13 mouse cellular contexts compared by ENCODE assay signal in genomic region chr13:94398568-94399374, GRCm38 (mm10). TPM values are rescaled to one million over a fixed set of nuclear protein-coding genes. Genes with fewer than 3 reads are reported as not detected.
A peak's percentile ranks its signal among the peaks of the same experiment; 100 is the strongest.
DNase-seq lines count a peak whose midpoint lies in the region; ATAC-seq and TF ChIP-seq lines count a peak whose summit lies in the region.
"Had no signal": no experiment of that assay in that cellular context is flagged by ENCODE, and none has a peak within 500 bp of the region (broad histone marks: within the 10 kb centered on the region; RNA-seq: fewer than 3 reads in every experiment).

No protein-coding gene starts in this region.

- peak; percentile 21 for DNase-seq in forebrain, embryonic 14.5 days (ENCODE audit: low spot score)
- no peak for DNase-seq in forebrain, embryonic 10.5 days (ENCODE audit: extremely low spot score, low spot score)
- peak; percentile 43 for DNase-seq in kidney, adult 2 months
- DNase-seq in retina, embryonic 14.5 days (ENCODE audit: low spot score), result peak; percentile 17
- DNase-seq in retina, postnatal 1 day, result no peak
- no peak for DNase-seq in thymus, postnatal 0 days (ENCODE audit: low spot score)
- DNase-seq: cerebellum, adult 11 months; kidney, adult 11 months; lung, postnatal 14 days; thymus, adult 2 months had no signal

- no peak overlapping the region for H3K9ac ChIP-seq in forebrain, embryonic 14.5 days (ENCODE audit: low read length)
- H3K9ac ChIP-seq in kidney, embryonic 16.5 days (replicated peaks; ENCODE audit: low read length), result no peak overlapping the region
- H3K9ac ChIP-seq: limb, embryonic 15.5 days had no signal

- H3K27ac ChIP-seq in forebrain, embryonic 14.5 days (ENCODE audit: low read depth, low read length), result no peak overlapping the region
- no peak overlapping the region for H3K27ac ChIP-seq in forebrain, embryonic 10.5 days
- H3K27ac ChIP-seq in kidney, adult 2 months (ENCODE audit: insufficient read depth, low read depth, low read length), result no peak overlapping the region
- H3K27ac ChIP-seq in kidney, embryonic 16.5 days (ENCODE audit: low read length), result no peak overlapping the region
- H3K27ac ChIP-seq: limb, embryonic 15.5 days had no signal

- TF ChIP-seq CTCF in kidney, adult 2 months (conservative IDR thresholded peaks at IDR 0.05; ENCODE audit: insufficient read depth, insufficient read length, low read depth, low read length), result no peak

- H3K36me3 ChIP-seq in forebrain, embryonic 14.5 days (ENCODE audit: control insufficient read depth, insufficient read depth, low read length), result peaks cover 4% of the 10 kb centered on the region
- H3K36me3 ChIP-seq in forebrain, embryonic 10.5 days (replicated peaks), result peaks cover 32% of the 10 kb centered on the region
- H3K36me3 ChIP-seq in kidney, adult 2 months (ENCODE audit: control insufficient read depth, insufficient read depth, low read length), result 0 out of 2 replicates have a peak, but pooled peaks cover 1% of the 10 kb centered on the region
- H3K36me3 ChIP-seq in kidney, embryonic 16.5 days (ENCODE audit: insufficient read depth, low read length), result peaks cover 20% of the 10 kb centered on the region

- no peak overlapping the region for H3K4me2 ChIP-seq in forebrain, embryonic 14.5 days (ENCODE audit: low read length)
- H3K4me2 ChIP-seq in kidney, embryonic 16.5 days (replicated peaks; ENCODE audit: low read depth, low read length), result no peak overlapping the region
- H3K4me2 ChIP-seq: limb, embryonic 15.5 days had no signal

- no peak for TF ChIP-seq POLR2A in kidney, adult 2 months (IDR thresholded peaks at IDR 0.05; ENCODE audit: low read depth, low read length)

- H3K4me3 ChIP-seq in forebrain, embryonic 14.5 days (ENCODE audit: low read depth, low read length), result no peak overlapping the region
- no peak overlapping the region for H3K4me3 ChIP-seq in forebrain, embryonic 10.5 days
- no peak overlapping the region for H3K4me3 ChIP-seq in kidney, adult 2 months (ENCODE audit: insufficient read depth, low read depth, low read length)
- H3K4me3 ChIP-seq in kidney, embryonic 16.5 days (ENCODE audit: low read length), result no peak overlapping the region
- H3K4me3 ChIP-seq: limb, embryonic 15.5 days had no signal

- H3K27me3 ChIP-seq in forebrain, embryonic 14.5 days (replicated peaks; ENCODE audit: control insufficient read depth, insufficient read depth, low read length), result no peaks in the 10 kb centered on the region
- no peaks in the 10 kb centered on the region for H3K27me3 ChIP-seq in forebrain, embryonic 10.5 days (ENCODE audit: poor library complexity, severe bottlenecking)
- no peaks in the 10 kb centered on the region for H3K27me3 ChIP-seq in kidney, adult 2 months (replicated peaks; ENCODE audit: control insufficient read depth, insufficient read depth, low read length)
- no peaks in the 10 kb centered on the region for H3K27me3 ChIP-seq in kidney, embryonic 16.5 days (ENCODE audit: insufficient read depth, low read length)
- H3K27me3 ChIP-seq: limb, embryonic 15.5 days had no signal

- no peaks in the 10 kb centered on the region for H3K4me1 ChIP-seq in forebrain, embryonic 14.5 days (ENCODE audit: control insufficient read depth, insufficient read depth, low read length)
- no peaks in the 10 kb centered on the region for H3K4me1 ChIP-seq in forebrain, embryonic 10.5 days
- H3K4me1 ChIP-seq in kidney, adult 2 months (ENCODE audit: control insufficient read depth, insufficient read depth, low read length), result no peaks in the 10 kb centered on the region
- peaks cover 3% of the 10 kb centered on the region; the same call in 1 of the 2 replicates for H3K4me1 ChIP-seq in kidney, embryonic 16.5 days (ENCODE audit: insufficient read depth, low read length)

- no peak for ATAC-seq in forebrain, embryonic 14.5 days
- ATAC-seq in kidney, embryonic 16.5 days (ENCODE audit: low FRiP score, low TSS enrichment), result no peak
- ATAC-seq in cerebellum, adult (ENCODE audit: insufficient number of reproducible peaks, low FRiP score, low TSS enrichment), result no peak

- WGBS in forebrain, embryonic 14.5 days, result 82% methylated on average over 12 of the region's 12 CpGs
- WGBS in forebrain, embryonic 10.5 days, result 94% methylated on average over 12 of the region's 12 CpGs
- 82% methylated on average over 12 of the region's 12 CpGs for WGBS in kidney, adult 2 months
- 86% methylated on average over 12 of the region's 12 CpGs for WGBS in kidney, embryonic 16.5 days

- H3K9me3 ChIP-seq in forebrain, embryonic 14.5 days (replicated peaks; ENCODE audit: control insufficient read depth, low read length), result no peaks in the 10 kb centered on the region
- no peaks in the 10 kb centered on the region for H3K9me3 ChIP-seq in forebrain, embryonic 10.5 days
- H3K9me3 ChIP-seq in kidney, embryonic 16.5 days (ENCODE audit: low read length), result no peaks in the 10 kb centered on the region
- H3K9me3 ChIP-seq: limb, embryonic 15.5 days had no signal

RNA-seq across cellular contexts. Expression of gene Ap3b1, which starts 40.0 kb away (rescaled TPM):
- 24.2 and 30.4 TPM in 2 replicates for polyA plus RNA-seq in forebrain, embryonic 14.5 days (2014; fragmentation: Nextera tagmentation; extraction: Ambion mirVana)
- 32.1 and 32.9 TPM in 2 replicates for polyA plus RNA-seq in forebrain, embryonic 10.5 days (2016; fragmentation: Nextera tagmentation; extraction: Ambion mirVana)
- polyA plus RNA-seq in kidney, adult 2 months (2012; rRNA removed), result 48.9 and 49.4 TPM in 2 replicates
- 48.4 and 48.6 TPM in 2 replicates for polyA plus RNA-seq in kidney, embryonic 16.5 days (2015; fragmentation: Nextera tagmentation; extraction: Ambion mirVana)
- polyA plus RNA-seq in thymus, postnatal 0 days (2015; fragmentation: Nextera tagmentation; extraction: Ambion mirVana), result 35.6 and 40.1 TPM in 2 replicates

Comparison
In these comparisons a context has a peak if more than half of its experiments do, and no peak if none do; other contexts are left out.
1. DNase-seq: peak in forebrain, embryonic 14.5 days (single experiment), kidney, adult 2 months (single experiment) and retina, embryonic 14.5 days (single experiment); none in forebrain, embryonic 10.5 days (single experiment), retina, postnatal 1 day (single experiment) and thymus, postnatal 0 days (single experiment).